Mouse (Mus musculus): ENCODE results near the gene Crb3. TPM values are rescaled to one million over a fixed set of nuclear protein-coding genes. Genes with fewer than 3 reads are reported as not detected.
A peak's percentile ranks its signal among the peaks of the same experiment; 100 is the strongest.
"Not testable (repeated sequence)": the region's sequence is repeated elsewhere in the genome, so short reads cannot be mapped to it uniquely, and the experiment has no call there.

Crb3 gene
- polyA plus RNA-seq, 1 experiment from 2014 or later, result 1.0 TPM

- WGBS, result under 1% methylated on average over 89 of the region's 99 CpGs
- H3K4me2 ChIP-seq (ENCODE audit: low read depth, severe bottlenecking), result peak within 1 kb of the TSS; percentile 97
- peak within 1 kb of the TSS; percentile 75 for H3K4me3 ChIP-seq (ENCODE audit: low read depth, low read length)
- H3K27me3 ChIP-seq (ENCODE audit: control insufficient read depth, insufficient read depth, low read length), result no peaks in the 10 kb centered on the region
- peak within 1 kb of the TSS; percentile 91 for H3K27ac ChIP-seq (replicated peaks; ENCODE audit: low read depth, low read length)
- DNase-seq (ENCODE audit: low spot score), result peak; percentile 69
- ATAC-seq (ENCODE audit: insufficient number of reproducible peaks, low FRiP score, low TSS enrichment, low read depth), result no peak
- H3K9me3 ChIP-seq (ENCODE audit: control insufficient read depth, low read length), result no peaks in the 10 kb centered on the region
- peaks cover 15% of the 10 kb centered on the region; the same call in 1 of the 2 replicates for H3K36me3 ChIP-seq (ENCODE audit: control insufficient read depth, insufficient read depth, low read length)
- H3K9ac ChIP-seq (ENCODE audit: low read length), result peak within 1 kb of the TSS; percentile 99
- H3K4me1 ChIP-seq (ENCODE audit: control insufficient read depth, insufficient read depth, low read length), result peaks cover 8% of the 10 kb centered on the region
These were observed 27.8 kb upstream of the Crb3 start, which contains the start of gene Khsrp for GRCm38 (mm10) chr17:57030931-57031660. Gene Khsrp (minus strand): TSS chr17:57031522.

GRCm38 (mm10) chr17:57031661-57032420 lies 27.1 kb upstream of the Crb3 start:
- peak overlapping the region; percentile 75 for H3K4me3 ChIP-seq (ENCODE audit: low read depth, low read length)
- WGBS, result 1% methylated on average over 38 of the region's 38 CpGs
- H3K36me3 ChIP-seq (ENCODE audit: control insufficient read depth, insufficient read depth, low read length), result peaks cover 12% of the 10 kb centered on the region; the same call in 1 of the 2 replicates
- H3K27me3 ChIP-seq (ENCODE audit: control insufficient read depth, insufficient read depth, low read length), result no peaks in the 10 kb centered on the region
- H3K4me2 ChIP-seq (ENCODE audit: low read depth, severe bottlenecking), result peak overlapping the region; percentile 44
- no peaks in the 10 kb centered on the region for H3K9me3 ChIP-seq (ENCODE audit: control insufficient read depth, low read length)
- H3K9ac ChIP-seq (ENCODE audit: low read length), result peak overlapping the region; percentile 24; the same call in 1 of the 2 replicates
- H3K4me1 ChIP-seq (ENCODE audit: control insufficient read depth, insufficient read depth, low read length), result peaks cover 8% of the 10 kb centered on the region
- DNase-seq (ENCODE audit: low spot score) (peak; percentile 98), ATAC-seq (ENCODE audit: insufficient number of reproducible peaks, low FRiP score, low TSS enrichment, low read depth) (peak; percentile 96)
- H3K27ac ChIP-seq (replicated peaks; ENCODE audit: low read depth, low read length), result 0 out of 2 replicates have a peak overlapping the region, but pooled peaks have one; percentile 25

GRCm38 (mm10) chr17:57032854-57033253 lies 26.1 kb upstream of the Crb3 start:
- Histone ChIP-seq H3K9me3 (ENCODE audit: control insufficient read depth, low read length) (no peaks in the 10 kb centered on the region), H3K27ac (replicated peaks; ENCODE audit: low read depth, low read length) (no peak overlapping the region), H3K36me3 (ENCODE audit: control insufficient read depth, insufficient read depth, low read length) (peaks cover 7% of the 10 kb centered on the region; the same call in 1 of the 2 replicates), H3K9ac (ENCODE audit: low read length) (no peak overlapping the region), H3K27me3 (ENCODE audit: control insufficient read depth, insufficient read depth, low read length) (no peaks in the 10 kb centered on the region), H3K4me2 (ENCODE audit: low read depth, severe bottlenecking) (no peak overlapping the region), H3K4me3 (ENCODE audit: low read depth, low read length) (no peak overlapping the region), H3K4me1 (ENCODE audit: control insufficient read depth, insufficient read depth, low read length) (peaks cover 8% of the 10 kb centered on the region)
- DNase-seq (ENCODE audit: low spot score), result no peak
- 85% methylated on average over 4 of the region's 4 CpGs for whole genome bisulfite sequencing
- ATAC-seq (ENCODE audit: insufficient number of reproducible peaks, low FRiP score, low TSS enrichment, low read depth), result no peak

GRCm38 (mm10) chr17:57038978-57039377 lies 19.9 kb upstream of the Crb3 start:
- H3K4me2 ChIP-seq (ENCODE audit: low read depth, severe bottlenecking), result no peak overlapping the region
- ATAC-seq (ENCODE audit: insufficient number of reproducible peaks, low FRiP score, low TSS enrichment, low read depth) (no peak), DNase-seq (ENCODE audit: low spot score) (no peak)
- WGBS, result 39% methylated on average over 8 of the region's 8 CpGs
- H3K27me3 ChIP-seq (ENCODE audit: control insufficient read depth, insufficient read depth, low read length), result peaks cover 8% of the 10 kb centered on the region; the same call in 1 of the 2 replicates
- H3K36me3 ChIP-seq (ENCODE audit: control insufficient read depth, insufficient read depth, low read length), result no peaks in the 10 kb centered on the region
- no peak overlapping the region for H3K4me3 ChIP-seq (ENCODE audit: low read depth, low read length)
- H3K27ac ChIP-seq (replicated peaks; ENCODE audit: low read depth, low read length), result no peak overlapping the region
- H3K9ac ChIP-seq (ENCODE audit: low read length), result no peak overlapping the region
- no peaks in the 10 kb centered on the region for H3K4me1 ChIP-seq (ENCODE audit: control insufficient read depth, insufficient read depth, low read length)
- H3K9me3 ChIP-seq (ENCODE audit: control insufficient read depth, low read length), result no peaks in the 10 kb centered on the region

- WGBS, result 76% methylated on average over 8 of the region's 8 CpGs
These were observed 17.4 kb upstream of the Crb3 start, which contains the start of gene Slc25a41 for GRCm38 (mm10) chr17:57041554-57041953. Gene Slc25a41 (minus strand): TSS chr17:57041654.

GRCm38 (mm10) chr17:57047406-57047805 lies 11.5 kb upstream of the Crb3 start:
- 31% methylated on average over 5 of the region's 5 CpGs for WGBS
- H3K4me3 ChIP-seq (ENCODE audit: low read depth, low read length), result no peak overlapping the region
- H3K9ac ChIP-seq (ENCODE audit: low read length), result no peak overlapping the region
- ATAC-seq (ENCODE audit: insufficient number of reproducible peaks, low FRiP score, low TSS enrichment, low read depth), result peak; percentile 53; the same call in 1 of the 2 replicates
- no peak for DNase-seq (ENCODE audit: low spot score)
- no peaks in the 10 kb centered on the region for H3K9me3 ChIP-seq (ENCODE audit: control insufficient read depth, low read length)
- no peaks in the 10 kb centered on the region for H3K36me3 ChIP-seq (ENCODE audit: control insufficient read depth, insufficient read depth, low read length)
- H3K27me3 ChIP-seq (ENCODE audit: control insufficient read depth, insufficient read depth, low read length), result no peaks in the 10 kb centered on the region
- H3K4me1 ChIP-seq (ENCODE audit: control insufficient read depth, insufficient read depth, low read length), result no peaks in the 10 kb centered on the region
- H3K27ac ChIP-seq (replicated peaks; ENCODE audit: low read depth, low read length), result no peak overlapping the region
- H3K4me2 ChIP-seq (ENCODE audit: low read depth, severe bottlenecking), result no peak overlapping the region

More at GRCm38 (mm10) chr17:57041554-57041953, 17.4 kb upstream of the Crb3 start, which contains the start of gene Slc25a41:
- no peaks in the 10 kb centered on the region for H3K9me3 ChIP-seq (ENCODE audit: control insufficient read depth, low read length)
- H3K9ac ChIP-seq (ENCODE audit: low read length), result no peak within 1 kb of the TSS
- H3K27me3 ChIP-seq (ENCODE audit: control insufficient read depth, insufficient read depth, low read length), result peaks cover 8% of the 10 kb centered on the region; the same call in 1 of the 2 replicates
- no peak within 1 kb of the TSS for H3K27ac ChIP-seq (replicated peaks; ENCODE audit: low read depth, low read length)
- no peak for DNase-seq (ENCODE audit: low spot score)
- no peaks in the 10 kb centered on the region for H3K4me1 ChIP-seq (ENCODE audit: control insufficient read depth, insufficient read depth, low read length)
- no peak within 1 kb of the TSS for H3K4me3 ChIP-seq (ENCODE audit: low read depth, low read length)
- H3K4me2 ChIP-seq (ENCODE audit: low read depth, severe bottlenecking), result no peak within 1 kb of the TSS
- ATAC-seq (ENCODE audit: insufficient number of reproducible peaks, low FRiP score, low TSS enrichment, low read depth), result no peak
- no peaks in the 10 kb centered on the region for H3K36me3 ChIP-seq (ENCODE audit: control insufficient read depth, insufficient read depth, low read length)

- Histone ChIP-seq H3K4me2 (ENCODE audit: low read depth, severe bottlenecking) (no peak overlapping the region), H3K9ac (ENCODE audit: low read length) (no peak overlapping the region), H3K27ac (replicated peaks; ENCODE audit: low read depth, low read length) (no peak overlapping the region), H3K4me1 (ENCODE audit: control insufficient read depth, insufficient read depth, low read length) (no peaks in the 10 kb centered on the region), H3K4me3 (ENCODE audit: low read depth, low read length) (no peak overlapping the region), H3K36me3 (ENCODE audit: control insufficient read depth, insufficient read depth, low read length) (no peaks in the 10 kb centered on the region), H3K27me3 (ENCODE audit: control insufficient read depth, insufficient read depth, low read length) (no peaks in the 10 kb centered on the region), H3K9me3 (ENCODE audit: control insufficient read depth, low read length) (no peaks in the 10 kb centered on the region)
- no peak for ATAC-seq (ENCODE audit: insufficient number of reproducible peaks, low FRiP score, low TSS enrichment, low read depth)
- DNase-seq (ENCODE audit: low spot score), result no peak
- 94% methylated on average over 3 of the region's 3 CpGs for WGBS
These were observed 10.1 kb upstream of the Crb3 start for GRCm38 (mm10) chr17:57048816-57049215.

- not testable (repeated sequence) for H3K9ac ChIP-seq (ENCODE audit: low read length); H3K4me1 ChIP-seq (ENCODE audit: control insufficient read depth, insufficient read depth, low read length); H3K4me2 ChIP-seq (ENCODE audit: low read depth, severe bottlenecking); H3K27me3 ChIP-seq (ENCODE audit: control insufficient read depth, insufficient read depth, low read length); H3K9me3 ChIP-seq (ENCODE audit: control insufficient read depth, low read length); ATAC-seq (ENCODE audit: insufficient number of reproducible peaks, low FRiP score, low TSS enrichment, low read depth); DNase-seq (ENCODE audit: low spot score); H3K27ac ChIP-seq (replicated peaks; ENCODE audit: low read depth, low read length); H3K36me3 ChIP-seq (ENCODE audit: control insufficient read depth, insufficient read depth, low read length); H3K4me3 ChIP-seq (ENCODE audit: low read depth, low read length)
- 91% methylated on average over 4 of the region's 4 CpGs for WGBS
These were observed 7.2 kb upstream of the Crb3 start for GRCm38 (mm10) chr17:57051679-57052078.

Measured in limb, embryonic 11.5 days (tissue).